Mouse (Mus musculus): ENCODE measurements around the gene Fgf18. TPM values are rescaled to one million over a fixed set of nuclear protein-coding genes. Genes with fewer than 3 reads are reported as not detected.

Fgf18 gene
- total and polyA plus RNA-seq, 3 experiments, result 0.15 to 0.40 TPM; not detected in 1

- Histone ChIP-seq H3K4me3 (ENCODE audit: control insufficient read depth in 1 of 2, insufficient read depth in 1 of 2, low read depth in 2 of 2, low read length in 2 of 2) (no peak overlapping the region), H3K4me1 (ENCODE audit: control insufficient read depth in 1 of 2, insufficient read depth in 2 of 2, low read length in 2 of 2) (no peaks in the 10 kb centered on the region), H3K27me3 (ENCODE audit: control insufficient read depth in 1 of 2, insufficient read depth in 2 of 2, low read length in 2 of 2) (no peaks in the 10 kb centered on the region), H3K36me3 (ENCODE audit: control insufficient read depth in 1 of 2, insufficient read depth in 2 of 2, low read length in 2 of 2) (no peaks in the 10 kb centered on the region), H3K9me3 (replicated peaks; ENCODE audit: insufficient read depth, low read length) (no peaks in the 10 kb centered on the region), H3K9ac (ENCODE audit: control insufficient read depth, low read depth, low read length, poor library complexity, severe bottlenecking) (no peak overlapping the region), H3K79me2 (ENCODE audit: control insufficient read depth, insufficient read depth, low read length, poor library complexity) (no peaks in the 10 kb centered on the region), H3K27ac (ENCODE audit: control insufficient read depth, low read depth, low read length) (no peak overlapping the region)
- DNase-seq (ENCODE audit: low read depth, low spot score), result no peak
- TF ChIP-seq UBTF (IDR thresholded peaks at IDR 0.05; ENCODE audit: borderline replicate concordance, insufficient read depth, low read depth, low read length), result no peak
- no peak for TF ChIP-seq BHLHE40 (IDR thresholded peaks at IDR 0.05; ENCODE audit: borderline replicate concordance, low read depth, low read length)
- peak; percentile 70; the same call in 1 of the 2 replicates for TF ChIP-seq MAFK (IDR thresholded peaks at IDR 0.05; ENCODE audit: borderline replicate concordance, low read depth, low read length)
These were observed 43.8 kb downstream of the Fgf18 start for GRCm38 (mm10) chr11:33103291-33103943.

- DNase-seq (ENCODE audit: low read depth, low spot score), result no peak
- Histone ChIP-seq H3K79me2 (ENCODE audit: control insufficient read depth, insufficient read depth, low read length, poor library complexity) (no peaks in the 10 kb centered on the region), H3K4me3 (ENCODE audit: control insufficient read depth in 1 of 2, insufficient read depth in 1 of 2, low read depth in 2 of 2, low read length in 2 of 2) (no peak overlapping the region), H3K9ac (ENCODE audit: control insufficient read depth, low read depth, low read length, poor library complexity, severe bottlenecking) (no peak overlapping the region), H3K27ac (ENCODE audit: control insufficient read depth, low read depth, low read length) (no peak overlapping the region), H3K36me3 (ENCODE audit: control insufficient read depth in 1 of 2, insufficient read depth in 2 of 2, low read length in 2 of 2) (no peaks in the 10 kb centered on the region), H3K27me3 (ENCODE audit: control insufficient read depth in 1 of 2, insufficient read depth in 2 of 2, low read length in 2 of 2) (no peaks in the 10 kb centered on the region), H3K9me3 (replicated peaks; ENCODE audit: insufficient read depth, low read length) (no peaks in the 10 kb centered on the region), H3K4me1 (ENCODE audit: control insufficient read depth in 1 of 2, insufficient read depth in 2 of 2, low read length in 2 of 2) (no peaks in the 10 kb centered on the region)
- TF ChIP-seq ZMIZ1 (IDR thresholded peaks at IDR 0.05; ENCODE audit: low read depth, low read length), result no peak
- TF ChIP-seq NELFE (IDR thresholded peaks at IDR 0.05; ENCODE audit: low read depth, low read length), result no peak
- TF ChIP-seq TCF12 (IDR thresholded peaks at IDR 0.05; ENCODE audit: low read depth, low read length), result no peak
- no peak for TF ChIP-seq EP300 (IDR thresholded peaks at IDR 0.05; ENCODE audit: low read depth in 1 of 2, low read length in 2 of 2)
- no peak for TF ChIP-seq KAT2A (conservative IDR thresholded peaks at IDR 0.05; ENCODE audit: low read depth, low read length)
- TF ChIP-seq POLR2AphosphoS5 (IDR thresholded peaks at IDR 0.05; ENCODE audit: borderline replicate concordance, low read depth, low read length), result no peak
- no peak for TF ChIP-seq POLR2AphosphoS2 (IDR thresholded peaks at IDR 0.05; ENCODE audit: low read length)
- no peak for TF ChIP-seq SMC3 (IDR thresholded peaks at IDR 0.05; ENCODE audit: low read depth, low read length)
- no peak for TF ChIP-seq MAX (IDR thresholded peaks at IDR 0.05; ENCODE audit: low read length)
These were observed 47.1 kb downstream of the Fgf18 start for GRCm38 (mm10) chr11:33100027-33100507.

GRCm38 (mm10) chr11:33099425-33099824, 47.8 kb downstream of the Fgf18 start:
- no peak for TF ChIP-seq RAD21 (IDR thresholded peaks at IDR 0.05; ENCODE audit: low read depth, low read length)
- no peak for TF ChIP-seq ZC3H11A (IDR thresholded peaks at IDR 0.05; ENCODE audit: low read depth, low read length)
- no peak for TF ChIP-seq MYC (IDR thresholded peaks at IDR 0.05; ENCODE audit: low read depth, low read length)
- TF ChIP-seq POLR2A (IDR thresholded peaks at IDR 0.05; ENCODE audit: control insufficient read depth in 1 of 2, insufficient read depth in 1 of 2, low read depth in 1 of 2, low read length in 2 of 2, poor library complexity in 1 of 2), result no peak
- no peak for TF ChIP-seq SIN3A (IDR thresholded peaks at IDR 0.05; ENCODE audit: low read length)
- TF ChIP-seq UBTF (IDR thresholded peaks at IDR 0.05; ENCODE audit: borderline replicate concordance, insufficient read depth, low read depth, low read length), result no peak
- TF ChIP-seq ZKSCAN1 (IDR thresholded peaks at IDR 0.05; ENCODE audit: low read depth, low read length), result no peak
- no peak for TF ChIP-seq NELFE (IDR thresholded peaks at IDR 0.05; ENCODE audit: low read depth, low read length)
- TF ChIP-seq MAX (IDR thresholded peaks at IDR 0.05; ENCODE audit: low read length), result no peak
- TF ChIP-seq BHLHE40 (IDR thresholded peaks at IDR 0.05; ENCODE audit: borderline replicate concordance, low read depth, low read length), result no peak
- no peak for TF ChIP-seq MAZ (IDR thresholded peaks at IDR 0.05; ENCODE audit: low read depth, low read length)
- no peak for TF ChIP-seq CHD1 (IDR thresholded peaks at IDR 0.05; ENCODE audit: low read depth, low read length)
- no peak for TF ChIP-seq POLR2AphosphoS2 (IDR thresholded peaks at IDR 0.05; ENCODE audit: low read length)
- no peak for TF ChIP-seq JUND (IDR thresholded peaks at IDR 0.05; ENCODE audit: low read depth, low read length)
- Histone ChIP-seq H3K4me1 (ENCODE audit: control insufficient read depth in 1 of 2, insufficient read depth in 2 of 2, low read length in 2 of 2) (no peaks in the 10 kb centered on the region), H3K79me2 (ENCODE audit: control insufficient read depth, insufficient read depth, low read length, poor library complexity) (no peaks in the 10 kb centered on the region), H3K36me3 (ENCODE audit: control insufficient read depth in 1 of 2, insufficient read depth in 2 of 2, low read length in 2 of 2) (no peaks in the 10 kb centered on the region), H3K9me3 (replicated peaks; ENCODE audit: insufficient read depth, low read length) (no peaks in the 10 kb centered on the region), H3K9ac (ENCODE audit: control insufficient read depth, low read depth, low read length, poor library complexity, severe bottlenecking) (no peak overlapping the region), H3K27me3 (ENCODE audit: control insufficient read depth in 1 of 2, insufficient read depth in 2 of 2, low read length in 2 of 2) (0 out of 4 replicates have a peak, but pooled peaks cover 0 to 2% of the 10 kb centered on the region in 2 experiments), H3K27ac (ENCODE audit: control insufficient read depth, low read depth, low read length) (no peak overlapping the region), H3K4me3 (ENCODE audit: control insufficient read depth in 1 of 2, insufficient read depth in 1 of 2, low read depth in 2 of 2, low read length in 2 of 2) (no peak overlapping the region)
- no peak for DNase-seq (ENCODE audit: low read depth, low spot score)

All from MEL (cell line).